Mouse (Mus musculus): Measurements from ENCODE around the gene Iqcd.

The Iqcd gene

DNA sequence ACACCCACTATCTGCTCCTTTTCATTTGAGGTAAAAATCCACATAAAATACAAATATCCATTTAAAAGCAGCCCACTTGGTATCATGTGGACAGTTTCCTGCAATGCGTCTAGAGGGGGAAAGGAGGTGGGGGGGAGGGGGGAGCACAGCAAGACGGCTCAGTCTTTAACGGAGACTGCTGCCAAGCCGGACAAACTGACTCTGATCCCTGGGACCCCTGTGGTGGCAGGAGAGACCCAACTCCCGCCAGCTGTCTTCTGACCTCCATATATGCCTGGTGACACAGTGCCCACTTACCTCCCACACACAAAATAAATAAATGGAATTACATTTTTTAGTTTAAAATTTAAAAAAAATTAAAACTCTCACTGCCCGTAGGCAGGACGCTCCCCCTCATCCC lies 14.7 kb downstream of the Iqcd start:
- in situ Hi-C loops (cut with MboI, MseI) = no loop called here

DNA sequence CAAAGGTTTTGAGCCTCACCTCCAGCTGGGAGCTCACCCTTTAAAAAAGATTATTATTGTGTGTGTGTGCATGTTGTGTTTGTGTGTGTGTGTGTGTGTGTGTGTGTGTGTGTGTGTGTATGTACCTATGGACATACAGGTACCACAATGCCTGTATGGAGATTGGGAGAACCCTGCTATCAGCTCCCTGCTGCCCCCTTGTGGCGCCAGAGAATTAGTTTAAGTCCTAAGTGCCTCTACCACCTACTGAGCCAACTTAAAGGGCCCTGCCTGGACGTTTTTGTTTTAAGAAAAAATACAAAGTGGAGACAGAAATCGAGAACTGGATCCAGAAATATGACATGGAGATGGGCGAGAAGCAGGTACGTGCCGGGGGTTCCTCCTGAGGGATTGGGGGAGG lies 16.0 kb downstream of the Iqcd start:
- in situ Hi-C loops (cut with MboI, MseI) = loop anchor here in 1 of 2 experiments (5.0 kb wide), 1 partner anchor 98 kb away; no protein-coding TSS in a partner anchor

- in situ Hi-C loops (cut with MboI, MseI) = loop anchor here in 1 of 2 experiments (5.0 kb wide), 1 partner anchor 98 kb away; no protein-coding TSS in a partner anchor
Observed at GRCm38 (mm10) chr5:120605241-120605661, 16.4 kb downstream of the Iqcd start.

DNA sequence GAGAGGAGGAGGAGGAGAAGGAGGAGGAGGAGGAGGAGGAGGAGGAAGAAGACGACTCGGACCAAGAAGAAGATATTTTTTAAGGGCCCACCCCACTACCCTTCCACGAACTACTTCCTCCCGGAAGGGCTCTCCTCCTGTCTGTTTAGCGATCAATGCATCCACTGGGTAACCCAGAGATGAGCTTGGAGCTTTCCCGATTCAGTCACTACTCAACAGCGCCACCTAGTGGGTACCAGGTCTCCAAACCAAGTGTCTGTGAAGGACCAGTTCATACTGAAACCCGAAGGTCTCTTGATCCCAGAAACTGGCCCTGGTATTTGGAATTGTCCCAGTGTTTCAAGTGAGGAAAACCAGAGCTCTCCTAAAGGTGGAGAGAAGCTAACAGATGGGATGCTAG lies 16.9 kb downstream of the Iqcd start:
- in situ Hi-C loops (cut with MboI, MseI) = loop anchor here in 1 of 2 experiments (5.0 kb wide), 1 partner anchor 98 kb away; no protein-coding TSS in a partner anchor

DNA sequence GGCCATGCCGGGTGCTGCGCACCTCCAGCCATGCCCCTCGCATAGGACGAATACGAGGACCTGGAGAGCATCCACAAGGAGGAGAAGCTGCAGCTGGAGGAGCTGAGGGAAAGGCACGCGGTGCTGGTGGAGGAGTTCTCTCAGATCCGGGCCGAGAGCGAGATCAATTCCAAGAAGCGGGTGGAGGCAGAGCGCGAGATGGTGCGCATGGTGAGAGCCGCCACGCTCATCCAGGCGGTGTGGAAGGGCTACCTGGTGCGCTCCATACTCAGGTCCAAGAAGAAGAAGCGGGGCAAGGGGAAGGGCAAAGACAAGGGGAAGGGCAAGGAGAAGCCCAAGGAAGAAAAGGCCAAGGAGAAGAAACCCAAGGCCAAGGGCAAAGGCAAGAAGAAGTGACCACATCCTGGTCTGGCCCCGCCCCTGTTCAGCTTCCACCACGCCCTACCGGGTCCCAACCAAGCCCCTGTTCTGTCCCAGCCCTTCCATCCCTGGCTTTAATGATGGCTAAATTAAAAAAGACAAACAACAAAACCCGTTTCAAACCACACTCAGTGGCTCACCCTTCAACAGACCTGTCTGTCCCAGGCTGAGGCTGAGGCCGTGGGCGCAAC lies 17.9 kb downstream of the Iqcd start:
- in situ Hi-C loops (cut with MboI, MseI) = loop anchor here in 1 of 2 experiments (5.0 kb wide), 1 partner anchor 99 kb away; no protein-coding TSS in a partner anchor

DNA sequence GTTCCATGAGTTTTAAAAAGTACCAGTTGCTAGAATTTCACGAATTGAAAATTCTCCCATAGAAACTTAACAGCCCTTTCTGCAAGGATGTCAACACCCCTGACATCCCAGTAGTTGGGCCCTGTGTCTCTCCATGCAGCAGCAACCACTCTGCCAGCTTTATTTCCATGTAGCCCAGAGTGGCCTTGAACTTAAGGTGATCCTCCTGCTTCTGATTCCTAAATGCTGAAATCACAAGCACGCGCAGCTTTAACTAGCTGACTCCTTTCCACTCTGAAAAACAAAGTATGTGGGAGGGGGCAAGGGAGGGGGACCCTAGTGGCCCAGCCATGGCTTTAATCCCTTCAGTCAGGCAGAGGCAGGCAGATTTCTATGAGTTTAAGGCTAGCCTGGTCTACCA lies 18.5 kb downstream of the Iqcd start:
- in situ Hi-C loops (cut with MboI, MseI) = loop anchor here in 1 of 2 experiments (5.0 kb wide), 1 partner anchor 100 kb away; no protein-coding TSS in a partner anchor

DNA sequence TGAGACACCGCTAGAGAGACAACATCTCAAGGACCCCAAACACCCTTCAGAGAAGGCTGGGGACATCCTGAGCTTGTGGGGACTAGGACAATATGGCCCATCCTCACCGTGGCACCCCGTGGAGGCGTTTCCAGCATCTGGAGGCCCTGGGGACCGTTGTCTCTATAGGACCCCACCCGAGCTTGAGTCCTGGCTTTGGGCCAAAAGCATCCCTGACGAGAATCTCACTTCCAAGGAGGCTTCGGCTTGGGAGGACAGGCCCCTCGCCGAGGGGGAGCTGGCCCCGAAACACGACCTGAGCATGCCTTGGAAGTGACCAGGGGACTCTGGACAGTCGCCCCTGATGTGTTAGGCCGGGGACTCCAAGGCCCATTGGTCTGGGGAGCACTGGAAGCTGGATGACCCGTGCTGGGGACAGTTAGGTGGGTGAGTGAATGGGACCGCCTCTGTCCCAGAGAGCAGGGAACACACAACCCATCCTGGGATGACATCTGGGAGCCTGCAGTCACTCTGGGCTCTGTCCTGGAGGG lies 20.5 kb downstream of the Iqcd start:
- in situ Hi-C loops (cut with MboI, MseI) = loop anchor here in 1 of 2 experiments (5.0 kb wide), 1 partner anchor 102 kb away; no protein-coding TSS in a partner anchor

DNA sequence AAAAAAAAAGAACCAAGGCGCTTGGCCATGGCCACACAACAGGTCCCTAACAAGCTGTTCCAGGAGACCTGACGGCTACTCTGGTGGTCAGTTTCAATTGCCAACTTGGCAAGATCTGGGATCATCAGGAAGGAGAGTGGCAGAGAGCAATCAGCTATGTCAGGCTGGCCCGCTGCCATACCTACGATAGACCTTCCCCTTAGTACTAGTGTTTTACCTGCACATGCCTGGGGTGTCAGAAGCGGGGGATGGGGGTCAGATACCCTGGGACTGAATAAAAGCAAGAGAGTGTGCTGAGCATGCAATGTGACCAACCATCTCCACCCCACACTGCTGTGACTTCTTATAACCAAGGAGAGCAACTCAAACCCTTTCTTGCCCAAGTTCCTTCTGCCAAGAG lies 22.1 kb downstream of the Iqcd start:
- in situ Hi-C loops (cut with MboI, MseI) = no loop called here

GRCm38 (mm10) chr5:120611416-120611815 lies 22.6 kb downstream of the Iqcd start:
- in situ Hi-C loops (cut with MboI, MseI) = no loop called here

- in situ Hi-C loops (cut with MboI, MseI) = no loop called here
Observed at GRCm38 (mm10) chr5:120612442-120612821, 23.6 kb downstream of the Iqcd start, which contains the start of the genes Rita1 and Ddx54. Rita1 (minus strand) TSS chr5:120612589. Ddx54 (plus strand) TSS chr5:120612739.

GRCm38 (mm10) chr5:120612822-120613604 lies 24.2 kb downstream of the Iqcd start:
- in situ Hi-C loops (cut with MboI, MseI) = no loop called here

DNA sequence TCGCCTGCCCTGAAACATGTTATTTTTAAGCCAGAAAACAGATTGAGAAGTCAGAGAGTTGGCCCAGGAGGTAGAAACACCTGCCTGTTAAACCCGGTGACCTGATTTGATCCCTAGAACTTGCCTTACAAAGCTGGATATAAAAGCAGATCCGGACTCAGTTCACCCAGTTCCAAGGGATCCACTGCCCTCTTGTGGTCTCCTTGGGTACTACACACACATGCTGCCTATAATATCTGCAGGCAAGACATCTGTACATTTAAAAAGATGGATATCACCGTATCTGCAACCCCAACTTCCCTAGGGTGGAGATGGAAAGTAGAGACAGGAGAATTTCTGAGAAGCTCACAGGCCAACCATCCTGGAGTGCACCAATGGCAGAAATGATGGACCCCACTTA lies 27.1 kb downstream of the Iqcd start:
- in situ Hi-C loops (cut with MboI, MseI) = loop anchor here in 1 of 2 experiments (5.0 kb wide), 1 partner anchor 96 kb away; the partner anchor contains the start of gene Dtx1

DNA sequence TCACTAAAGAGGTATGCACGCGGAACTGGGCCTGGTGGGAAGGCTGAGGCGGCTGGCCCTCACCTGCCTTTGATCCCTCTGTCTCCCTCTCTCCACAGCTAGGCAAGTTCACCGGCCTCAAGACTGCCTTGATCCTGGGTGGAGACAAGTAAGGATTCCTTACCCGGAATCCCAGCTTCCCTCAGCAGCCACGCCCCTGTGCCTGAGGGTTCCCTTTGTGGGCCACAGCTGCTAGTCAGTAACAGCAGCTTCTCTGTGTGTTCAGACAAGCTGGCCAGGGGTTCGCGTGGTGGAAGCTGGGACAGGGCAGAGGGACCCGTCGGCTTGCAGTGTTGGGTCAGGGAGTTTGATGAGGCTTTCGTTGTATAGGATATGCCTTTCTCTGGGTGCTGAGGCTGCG lies 30.0 kb downstream of the Iqcd start:
- in situ Hi-C loops (cut with MboI, MseI) = loop anchor here in 1 of 2 experiments (5.0 kb wide), 1 partner anchor 94 kb away; the partner anchor contains the start of gene Dtx1

- in situ Hi-C loops (cut with MboI, MseI) = loop anchor here in 1 of 2 experiments (5.0 kb wide), 1 partner anchor 93 kb away; the partner anchor contains the start of gene Dtx1
Observed at GRCm38 (mm10) chr5:120619201-120619600, 30.4 kb downstream of the Iqcd start.

DNA sequence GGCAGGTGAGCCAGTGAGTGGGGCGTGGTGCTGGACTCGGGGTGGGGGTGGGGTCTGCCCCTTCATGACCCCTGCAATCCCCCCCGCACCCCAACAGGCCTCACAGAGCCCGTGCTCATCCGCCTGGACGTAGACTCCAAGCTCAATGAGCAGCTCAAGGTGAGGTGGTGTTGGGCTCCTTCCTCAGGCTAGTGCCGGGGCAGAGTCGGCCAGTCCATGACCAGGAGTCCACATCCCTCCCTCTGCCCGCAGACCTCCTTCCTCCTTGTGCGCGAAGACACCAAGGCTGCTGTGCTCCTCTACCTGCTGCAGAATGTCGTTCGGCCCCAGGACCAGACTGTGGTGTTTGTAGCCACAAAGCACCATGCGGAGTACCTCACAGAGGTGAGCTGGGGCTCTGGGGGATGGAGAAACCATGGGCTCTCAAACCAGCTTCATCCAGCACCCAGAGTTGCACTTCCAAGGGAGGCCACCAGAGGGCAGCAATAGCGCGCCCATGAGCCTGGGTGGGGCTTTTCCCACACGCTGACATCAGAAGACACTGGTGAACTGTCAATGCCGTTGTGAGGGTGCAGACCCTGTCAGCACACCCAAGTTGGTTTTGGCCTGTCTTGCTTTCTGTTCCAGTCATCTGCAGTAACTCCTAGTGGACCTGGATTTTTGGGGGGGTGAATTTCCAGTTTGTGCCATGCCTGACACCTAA lies 31.7 kb downstream of the Iqcd start:
- in situ Hi-C loops (cut with MboI, MseI) = loop anchor here in 1 of 2 experiments (5.0 kb wide), 2 partner anchors 42 to 92 kb away; partner anchors contain the start of gene Dtx1

- in situ Hi-C loops (cut with MboI, MseI) = loop anchor here in 1 of 2 experiments (5.0 kb wide), 2 partner anchors 41 to 91 kb away; partner anchors contain the start of gene Dtx1
Observed at GRCm38 (mm10) chr5:120621078-120621765, 32.4 kb downstream of the Iqcd start.

GRCm38 (mm10) chr5:120621846-120622197 lies 33.0 kb downstream of the Iqcd start:
- in situ Hi-C loops (cut with MboI, MseI) = loop anchor here in 1 of 2 experiments (5.0 kb wide), 2 partner anchors 40 to 90 kb away; partner anchors contain the start of gene Dtx1

GRCm38 (mm10) chr5:120622198-120622851 lies 33.5 kb downstream of the Iqcd start:
- in situ Hi-C loops (cut with MboI, MseI) = loop anchor here in 1 of 2 experiments (5.0 kb wide), 2 partner anchors 40 to 90 kb away; partner anchors contain the start of gene Dtx1

DNA sequence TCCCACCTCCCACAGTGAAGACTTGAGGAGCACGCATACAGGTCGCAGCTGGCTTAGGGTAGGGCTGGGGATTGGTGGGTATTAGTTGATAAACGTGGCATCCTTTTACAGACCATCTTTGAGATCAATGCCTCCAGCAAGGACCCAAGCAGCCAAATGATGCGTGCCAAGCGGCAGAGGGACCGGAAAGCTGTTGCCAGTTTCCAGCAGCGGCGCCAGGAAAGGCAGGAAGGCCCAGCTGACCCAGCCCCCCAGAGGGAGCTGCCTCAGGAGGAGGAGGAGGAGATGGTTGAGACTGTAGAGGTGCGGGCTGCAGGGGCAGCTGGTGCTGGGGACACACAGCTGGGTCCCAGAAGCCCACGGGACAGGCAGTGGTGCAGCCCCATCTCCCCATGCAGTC lies 35.6 kb downstream of the Iqcd start:
- in situ Hi-C loops (cut with MboI, MseI) = loop anchor here in 1 of 2 experiments (5.0 kb wide), 2 partner anchors 38 to 88 kb away; partner anchors contain the start of gene Dtx1

GRCm38 (mm10) chr5:120626399-120626798 lies 37.6 kb downstream of the Iqcd start:
- in situ Hi-C loops (cut with MboI, MseI) = loop anchor here in 1 of 2 experiments (5.0 kb wide), 1 partner anchor 36 kb away; no protein-coding TSS in a partner anchor
